Mouse (Mus musculus): ENCODE measurements around the gene Mettl9. TPM values are rescaled to one million over a fixed set of nuclear protein-coding genes. Genes with fewer than 3 reads are reported as not detected.

The Mettl9 gene
- total RNA-seq, 2 experiments from 2014 or later = 22.2 to 27.2 TPM

GRCm38 (mm10) chr7:121041989-121042388 is 7.7 kb downstream of the Mettl9 start:
- intact Hi-C loops (cut with DNase I; ENCODE audit: low total_unique reads) = no loop called here
- no peak for DNase-seq

GRCm38 (mm10) chr7:121043004-121043403 is 8.8 kb downstream of the Mettl9 start:
- intact Hi-C loops (cut with DNase I; ENCODE audit: low total_unique reads) = no loop called here
- DNase-seq = no peak

GRCm38 (mm10) chr7:121043510-121043909 is 9.3 kb downstream of the Mettl9 start:
- no peak for DNase-seq
- intact Hi-C loops (cut with DNase I; ENCODE audit: low total_unique reads) = no loop called here

GRCm38 (mm10) chr7:121044251-121044650 is 10.0 kb downstream of the Mettl9 start:
- intact Hi-C loops (cut with DNase I; ENCODE audit: low total_unique reads) = no loop called here
- no peak for DNase-seq

GRCm38 (mm10) chr7:121045671-121046453 is 11.6 kb downstream of the Mettl9 start:
- no peak for DNase-seq
- intact Hi-C loops (cut with DNase I; ENCODE audit: low total_unique reads) = no loop called here

GRCm38 (mm10) chr7:121047624-121048023 is 13.4 kb downstream of the Mettl9 start:
- DNase-seq = no peak
- intact Hi-C loops (cut with DNase I; ENCODE audit: low total_unique reads) = no loop called here

- intact Hi-C loops (cut with DNase I; ENCODE audit: low total_unique reads) = no loop called here
- DNase-seq = no peak
Measured at GRCm38 (mm10) chr7:121053071-121053470, 18.8 kb downstream of the Mettl9 start.

- no peak for DNase-seq
- intact Hi-C loops (cut with DNase I; ENCODE audit: low total_unique reads) = loop anchor here (5.0 kb wide), 1 partner anchor 122 kb away; no protein-coding TSS in a partner anchor
Measured at GRCm38 (mm10) chr7:121059477-121060218, 25.4 kb downstream of the Mettl9 start.

GRCm38 (mm10) chr7:121064309-121064708 is 30.1 kb downstream of the Mettl9 start:
- DNase-seq = no peak
- intact Hi-C loops (cut with DNase I; ENCODE audit: low total_unique reads) = loop anchor here (5.0 kb wide), 1 partner anchor 127 kb away; no protein-coding TSS in a partner anchor

GRCm38 (mm10) chr7:121071276-121071675 is 37.0 kb downstream of the Mettl9 start:
- DNase-seq = no peak
- intact Hi-C loops (cut with DNase I; ENCODE audit: low total_unique reads) = no loop called here

GRCm38 (mm10) chr7:121072506-121072905 is 38.3 kb downstream of the Mettl9 start:
- no peak for DNase-seq
- intact Hi-C loops (cut with DNase I; ENCODE audit: low total_unique reads) = no loop called here

- intact Hi-C loops (cut with DNase I; ENCODE audit: low total_unique reads) = no loop called here
- no peak for DNase-seq
Measured at GRCm38 (mm10) chr7:121074281-121074680, 40.0 kb downstream of the Mettl9 start, which contains the start of gene Igsf6. TSS of gene Igsf6 (minus strand) at chr7:121074572.

GRCm38 (mm10) chr7:121074801-121075400 is 40.7 kb downstream of the Mettl9 start:
- intact Hi-C loops (cut with DNase I; ENCODE audit: low total_unique reads) = loop anchor here (5.0 kb wide), 1 partner anchor 42 kb away; no protein-coding TSS in a partner anchor
- no peak for DNase-seq

GRCm38 (mm10) chr7:121075416-121075815 is 41.2 kb downstream of the Mettl9 start:
- intact Hi-C loops (cut with DNase I; ENCODE audit: low total_unique reads) = loop anchor here (5.0 kb wide), 1 partner anchor 42 kb away; no protein-coding TSS in a partner anchor
- DNase-seq = no peak

GRCm38 (mm10) chr7:121077311-121077710 is 43.1 kb downstream of the Mettl9 start:
- intact Hi-C loops (cut with DNase I; ENCODE audit: low total_unique reads) = loop anchor here (5.0 kb wide), 1 partner anchor 40 kb away; no protein-coding TSS in a partner anchor
- no peak for DNase-seq

GRCm38 (mm10) chr7:121077829-121078228 is 43.6 kb downstream of the Mettl9 start:
- intact Hi-C loops (cut with DNase I; ENCODE audit: low total_unique reads) = loop anchor here (5.0 kb wide), 1 partner anchor 39 kb away; no protein-coding TSS in a partner anchor
- DNase-seq = peak; percentile 50

- intact Hi-C loops (cut with DNase I; ENCODE audit: low total_unique reads) = no loop called here
- DNase-seq = no peak
Measured at GRCm38 (mm10) chr7:121081350-121081749, 47.1 kb downstream of the Mettl9 start, which contains the start of gene Otoa. TSS of gene Otoa (plus strand) at chr7:121081650.

GRCm38 (mm10) chr7:121081816-121082215 is 47.6 kb downstream of the Mettl9 start:
- no peak for DNase-seq
- intact Hi-C loops (cut with DNase I; ENCODE audit: low total_unique reads) = no loop called here

GRCm38 (mm10) chr7:121082949-121083513 is 48.8 kb downstream of the Mettl9 start:
- peak; percentile 40 for DNase-seq
- intact Hi-C loops (cut with DNase I; ENCODE audit: low total_unique reads) = no loop called here
